Mouse (Mus musculus) spleen, postnatal 4 days (tissue): Measurements from ENCODE around the gene Adcy1.

Source experiments
- DNase-seq, 2 experiments: peaks; one replicate each; pipeline ENCODE4 v3.0.0; 2022; ENCODE audit warnings: low spot score in 2 of 2

The Adcy1 gene

GRCm38 (mm10) chr11:7182409-7183042 is 119.2 kb downstream of the Adcy1 start:
- DNase-seq, result no peak

- DNase-seq, result no peak
These were observed 121.1 kb downstream of the Adcy1 start for GRCm38 (mm10) chr11:7184420-7184819.

DNA sequence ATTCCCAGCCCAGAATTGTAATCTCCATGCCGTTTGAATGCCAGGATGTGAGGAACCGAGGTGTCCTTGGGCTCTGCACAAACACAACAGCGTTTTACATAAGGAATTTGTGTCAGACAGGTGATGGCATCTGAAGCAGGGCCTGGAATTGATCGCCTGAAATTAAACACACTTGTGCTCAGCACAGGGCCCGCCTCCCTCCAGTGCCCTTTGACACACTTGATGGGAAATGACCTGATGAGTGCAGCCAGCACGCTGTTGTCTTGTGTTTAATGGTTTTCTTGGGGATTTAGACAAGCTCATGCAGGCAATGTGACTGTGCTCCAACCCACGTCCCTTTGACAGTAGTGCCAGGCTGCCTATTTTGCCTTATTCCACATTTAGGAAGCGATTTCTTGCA is 124.2 kb downstream of the Adcy1 start:
- no peak for DNase-seq

GRCm38 (mm10) chr11:7188469-7188868 is 125.2 kb downstream of the Adcy1 start, which contains the start of gene Gm11985:
Gene Gm11985 (minus strand): TSS chr11:7188569.
- no peak for DNase-seq

- DNase-seq, result no peak
These were observed 129.4 kb downstream of the Adcy1 start for GRCm38 (mm10) chr11:7192710-7193109.

- no peak for DNase-seq
These were observed 129.8 kb downstream of the Adcy1 start for GRCm38 (mm10) chr11:7193134-7193533.

GRCm38 (mm10) chr11:7194432-7195311 is 131.4 kb downstream of the Adcy1 start:
- DNase-seq, result no peak

DNA sequence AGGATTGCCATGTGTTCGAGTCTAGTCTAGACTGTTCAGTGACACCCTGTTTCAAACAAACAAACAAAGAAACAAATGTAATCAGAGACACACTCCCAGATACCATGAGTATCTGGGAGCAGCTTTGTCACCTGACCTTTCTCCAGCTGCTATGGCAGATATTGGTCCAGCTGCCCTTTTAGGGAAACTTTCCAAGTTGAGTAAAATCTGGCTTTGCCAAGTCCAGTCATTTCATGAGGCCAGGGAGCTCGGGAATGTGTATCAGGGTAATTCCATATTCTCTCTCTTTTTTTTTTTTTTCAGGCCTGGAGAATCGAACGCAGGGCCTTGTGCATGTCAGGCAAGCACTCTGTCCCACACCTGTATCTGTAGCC is 132.0 kb downstream of the Adcy1 start:
- DNase-seq, result no peak

DNA sequence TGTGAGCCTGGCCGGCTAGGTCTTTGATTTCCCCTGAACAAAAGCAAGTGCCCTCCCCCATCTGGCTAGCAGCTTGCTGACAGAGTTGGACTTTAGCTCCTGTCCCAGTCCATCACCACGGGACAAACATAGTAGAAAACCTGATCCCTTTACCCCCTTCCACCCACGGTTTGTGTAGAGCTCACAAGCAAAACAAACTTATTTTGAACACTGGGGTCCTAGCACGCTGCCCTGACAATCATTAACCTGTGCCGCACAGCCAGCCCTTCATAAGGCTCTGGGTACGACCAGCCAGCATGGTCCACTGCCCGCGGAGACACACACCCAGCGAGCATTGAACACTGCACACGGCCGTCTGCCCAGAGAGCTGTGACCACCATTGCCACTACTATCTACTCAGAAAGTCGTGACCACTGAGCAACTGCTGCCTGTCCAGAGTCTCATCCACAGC is 134.2 kb downstream of the Adcy1 start, which contains the start of gene Igfbp1:
TSS of gene Igfbp1 (plus strand) at position 292 of the 451 bp plus-strand sequence.
- DNase-seq, result no peak

GRCm38 (mm10) chr11:7198006-7198405 is 134.7 kb downstream of the Adcy1 start:
- DNase-seq, result no peak

DNA sequence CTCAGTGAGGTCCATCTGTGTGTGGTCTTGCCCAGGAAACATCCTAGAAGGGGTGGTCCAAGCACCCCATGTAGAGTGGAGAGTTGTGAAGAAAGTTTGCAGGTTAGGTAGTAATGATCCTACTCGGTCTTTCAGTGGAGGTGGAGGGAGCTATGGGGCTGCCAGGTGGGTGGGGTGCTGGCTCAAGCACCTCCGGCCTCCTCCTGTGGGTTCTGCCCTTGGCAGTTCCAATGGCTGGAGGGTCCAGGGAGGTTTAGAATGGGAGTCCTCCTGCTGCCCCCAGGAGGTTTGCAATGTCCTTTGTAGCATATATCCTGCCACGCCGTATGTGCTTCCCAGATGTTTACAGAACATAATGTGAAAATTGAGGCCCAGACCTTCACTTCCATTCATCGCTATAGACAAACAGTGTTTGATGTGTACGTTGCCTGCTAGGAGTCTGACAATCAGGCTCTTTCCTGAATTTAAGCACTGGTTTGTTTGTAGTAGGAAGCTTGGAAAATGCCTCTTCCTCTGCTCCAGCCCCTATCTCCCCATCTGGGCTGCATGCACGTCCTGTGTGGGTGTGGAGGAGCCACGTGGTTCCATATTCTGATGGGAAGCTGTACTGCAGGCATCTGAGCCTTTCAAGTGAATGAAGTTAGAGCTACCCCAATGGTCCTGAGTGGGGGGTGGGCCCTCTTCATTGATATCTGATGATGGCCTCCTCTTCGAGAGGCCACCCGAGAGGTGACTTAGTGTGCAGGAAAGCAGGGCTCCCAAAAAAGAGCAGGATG is 135.4 kb downstream of the Adcy1 start:
- no peak for DNase-seq

GRCm38 (mm10) chr11:7199736-7200392 is 136.6 kb downstream of the Adcy1 start:
- no peak for DNase-seq

DNA sequence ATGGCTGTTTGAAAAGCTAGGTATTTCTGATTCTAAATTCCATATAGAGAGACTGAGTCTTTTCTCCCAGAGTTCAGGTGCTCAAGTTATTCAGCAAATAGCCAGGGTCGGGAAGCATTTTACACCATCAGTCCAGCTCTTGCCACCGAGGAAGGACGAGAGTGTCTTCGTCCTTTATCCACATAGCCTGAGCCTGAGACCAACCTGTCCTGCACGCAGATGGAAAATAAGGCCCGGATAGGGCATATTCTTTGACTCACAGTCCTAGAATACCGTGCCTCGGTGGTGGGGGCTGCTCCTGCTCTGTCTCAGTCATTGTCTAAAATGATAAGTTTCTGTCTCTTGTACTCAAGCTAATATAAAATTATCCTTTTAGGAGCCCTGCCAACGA is 137.1 kb downstream of the Adcy1 start:
- no peak for DNase-seq

GRCm38 (mm10) chr11:7202206-7202605 is 138.9 kb downstream of the Adcy1 start:
- DNase-seq, result no peak

DNA sequence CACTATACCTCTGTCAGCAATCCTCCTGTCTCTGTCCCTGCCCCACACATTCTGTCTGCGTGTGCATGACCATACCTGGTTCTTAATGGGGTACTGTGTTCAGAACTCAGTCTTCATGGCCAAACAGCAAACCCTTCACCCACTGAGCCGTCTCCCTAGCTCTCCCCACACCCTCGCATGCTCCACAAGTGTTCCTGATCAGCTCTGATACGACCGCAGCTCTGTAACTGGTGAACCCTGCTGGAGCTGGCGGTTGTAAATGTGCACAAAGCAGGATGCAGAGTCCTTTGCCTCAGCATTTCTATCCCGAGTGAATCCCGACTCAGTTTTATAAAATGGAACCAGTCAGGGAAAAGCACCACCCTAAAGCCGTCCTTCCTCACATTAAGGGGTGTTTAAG is 140.6 kb downstream of the Adcy1 start:
- no peak for DNase-seq

- peak in 1 of 2 experiments; percentile 25 for DNase-seq
These were observed 147.1 kb downstream of the Adcy1 start for GRCm38 (mm10) chr11:7210343-7210742.

GRCm38 (mm10) chr11:7211211-7211610 is 147.9 kb downstream of the Adcy1 start:
- DNase-seq, result no peak

GRCm38 (mm10) chr11:7212126-7212798 is 149.0 kb downstream of the Adcy1 start:
- DNase-seq, result no peak

DNA sequence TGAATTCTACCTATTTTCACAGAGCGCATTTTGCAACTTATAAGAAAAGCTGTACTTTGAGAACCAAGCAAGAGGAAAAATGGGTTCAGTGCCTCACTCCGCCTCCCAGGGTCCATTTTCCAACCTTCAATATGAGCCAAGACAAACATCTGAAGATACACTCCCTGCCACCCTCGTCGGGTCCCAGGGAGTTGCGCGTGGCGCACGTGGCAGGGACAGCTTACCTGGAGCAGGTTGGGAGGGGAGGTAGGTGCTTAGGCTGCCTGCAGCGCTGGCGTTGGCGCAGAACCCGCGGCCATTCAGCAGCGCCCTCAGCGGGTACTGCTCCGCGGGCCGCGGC is 149.8 kb downstream of the Adcy1 start:
- no peak for DNase-seq

DNA sequence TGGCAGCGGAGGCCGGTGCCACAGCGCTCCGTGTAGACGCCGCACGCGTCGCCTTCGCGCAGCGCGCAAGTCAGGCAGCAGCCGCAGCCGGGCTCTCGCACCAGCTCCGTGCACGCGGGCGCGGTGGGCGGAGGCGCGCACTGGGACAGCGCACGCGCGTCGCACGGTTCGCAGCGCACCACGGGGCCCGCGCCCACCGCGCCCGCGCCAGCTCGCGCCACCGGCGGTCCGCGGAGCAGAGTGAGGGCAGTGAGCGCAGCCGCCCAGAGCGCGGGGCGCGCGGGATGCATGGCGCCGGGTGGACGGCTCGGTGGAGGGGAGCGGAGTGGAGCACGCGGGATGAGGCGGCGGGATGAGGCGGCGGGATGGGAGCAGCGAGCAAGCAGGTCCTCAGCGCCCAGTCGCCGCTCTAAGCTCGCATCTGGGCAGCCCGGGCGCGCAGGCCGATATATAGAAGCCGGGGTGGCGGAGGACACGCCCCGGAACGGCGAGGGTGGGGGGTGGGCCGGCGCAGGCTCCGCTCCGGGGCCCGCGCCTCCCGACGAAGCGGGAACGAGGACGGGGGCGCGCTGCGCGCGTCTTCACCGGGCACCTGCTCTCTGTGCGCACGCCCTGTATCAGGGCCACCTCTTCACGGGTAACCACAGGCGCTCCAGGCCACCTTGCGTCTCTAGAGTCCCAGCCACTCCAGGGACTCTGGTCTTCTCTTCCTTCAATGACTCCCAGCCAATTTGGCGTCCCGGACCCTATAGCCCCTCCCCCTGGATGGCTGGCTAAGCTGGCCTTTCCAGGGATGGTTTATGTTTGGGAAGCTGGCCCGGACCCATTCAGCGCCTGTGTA is 150.4 kb downstream of the Adcy1 start, which contains the start of gene Igfbp3:
TSS of gene Igfbp3 (minus strand) at position 423 of the 841 bp plus-strand sequence.
- DNase-seq, result no peak
